Comparison of ENCODE assay signal across 10 mouse cellular contexts in genomic region chr11:100967881-100968420, GRCm38 (mm10). TPM values are rescaled to one million over a fixed set of nuclear protein-coding genes. Genes with fewer than 3 reads are reported as not detected.
A peak's percentile ranks its signal among the peaks of the same experiment; 100 is the strongest.
DNase-seq lines count a peak whose midpoint lies in the region; ATAC-seq and TF ChIP-seq lines count a peak whose summit lies in the region.
"Had no signal": no experiment of that assay in that cellular context is flagged by ENCODE, and none has a peak within 500 bp of the region (broad histone marks: within the 10 kb centered on the region; RNA-seq: fewer than 3 reads in every experiment).

No protein-coding gene starts in this region.

- no peak overlapping the region for H3K4me3 ChIP-seq in hindbrain, embryonic 15.5 days
- no peak overlapping the region for H3K4me3 ChIP-seq in hindbrain, embryonic 14.5 days (replicated peaks; ENCODE audit: low read length)
- H3K4me3 ChIP-seq in midbrain, embryonic 11.5 days (ENCODE audit: low read depth, low read length): no peak overlapping the region
- H3K4me3 ChIP-seq in midbrain, embryonic 10.5 days: no peak overlapping the region
- peak overlapping the region; percentile 73 for H3K4me3 ChIP-seq in heart, postnatal 0 days (ENCODE audit: low read depth, low read length)
- peak overlapping the region; percentile 70 for H3K4me3 ChIP-seq in stomach, embryonic 14.5 days (ENCODE audit: low read depth, low read length)

- H3K9ac ChIP-seq in hindbrain, embryonic 15.5 days: no peak overlapping the region
- H3K9ac ChIP-seq in hindbrain, embryonic 14.5 days: no peak overlapping the region
- H3K9ac ChIP-seq in midbrain, embryonic 11.5 days (ENCODE audit: low read length): no peak overlapping the region
- H3K9ac ChIP-seq in heart, postnatal 0 days (replicated peaks; ENCODE audit: low read depth, low read length): peak overlapping the region; percentile 97
- 0 out of 2 replicates have a peak overlapping the region, but pooled peaks have one; percentile 11 for H3K9ac ChIP-seq in stomach, embryonic 14.5 days (replicated peaks; ENCODE audit: low read depth, low read length)

- TF ChIP-seq EP300 in heart, postnatal 0 days (IDR thresholded peaks at IDR 0.05; ENCODE audit: low read depth): no peak

- H3K4me1 ChIP-seq in hindbrain, embryonic 15.5 days (replicated peaks): peaks cover 18% of the 10 kb centered on the region
- H3K4me1 ChIP-seq in hindbrain, embryonic 14.5 days (replicated peaks; ENCODE audit: control insufficient read depth, insufficient read depth, low read length): no peaks in the 10 kb centered on the region; the same call in 1 of the 2 replicates
- peaks cover 9% of the 10 kb centered on the region; the same call in 1 of the 2 replicates for H3K4me1 ChIP-seq in midbrain, embryonic 11.5 days (ENCODE audit: control insufficient read depth, insufficient read depth, low read length)
- H3K4me1 ChIP-seq in midbrain, embryonic 10.5 days: peaks cover 20% of the 10 kb centered on the region
- peaks cover 53% of the 10 kb centered on the region for H3K4me1 ChIP-seq in heart, postnatal 0 days (ENCODE audit: control insufficient read depth, insufficient read depth)
- H3K4me1 ChIP-seq in stomach, embryonic 14.5 days (ENCODE audit: control insufficient read depth, insufficient read depth, low read length): peaks cover 42% of the 10 kb centered on the region

- DNase-seq in hindbrain, embryonic 14.5 days (ENCODE audit: low spot score): no peak
- DNase-seq in midbrain, embryonic 11.5 days (ENCODE audit: low spot score, missing footprints): peak; percentile 82
- DNase-seq in midbrain, embryonic 10.5 days (ENCODE audit: low spot score): no peak
- DNase-seq in heart, postnatal 0 days (ENCODE audit: low spot score): no peak
- no peak for DNase-seq in frontal cortex, adult 2 months (ENCODE audit: extremely low spot score in 1 of 2, low spot score in 1 of 2)
- DNase-seq in spleen, postnatal 10 days (ENCODE audit: low spot score in 2 of 2): no peak
- DNase-seq: cerebellum, adult 18-20 months had no signal

- no peak for ATAC-seq in hindbrain, embryonic 15.5 days (ENCODE audit: low FRiP score, low read depth)
- no peak for ATAC-seq in hindbrain, embryonic 14.5 days (ENCODE audit: low FRiP score)
- ATAC-seq in midbrain, embryonic 11.5 days (ENCODE audit: low FRiP score): no peak
- no peak for ATAC-seq in heart, postnatal 0 days (ENCODE audit: insufficient read depth, low read depth)
- ATAC-seq in stomach, embryonic 14.5 days (ENCODE audit: insufficient number of reproducible peaks, insufficient read depth, low FRiP score, low read depth): no peak

- H3K36me3 ChIP-seq in hindbrain, embryonic 15.5 days: no peaks in the 10 kb centered on the region
- no peaks in the 10 kb centered on the region for H3K36me3 ChIP-seq in hindbrain, embryonic 14.5 days (replicated peaks; ENCODE audit: control insufficient read depth, insufficient read depth)
- no peaks in the 10 kb centered on the region for H3K36me3 ChIP-seq in midbrain, embryonic 11.5 days (ENCODE audit: control insufficient read depth, insufficient read depth, low read length)
- H3K36me3 ChIP-seq in midbrain, embryonic 10.5 days: no peaks in the 10 kb centered on the region
- peaks cover 19% of the 10 kb centered on the region for H3K36me3 ChIP-seq in heart, postnatal 0 days (replicated peaks; ENCODE audit: control insufficient read depth, insufficient read depth, low read length)
- no peaks in the 10 kb centered on the region; the same call in 1 of the 2 replicates for H3K36me3 ChIP-seq in stomach, embryonic 14.5 days (ENCODE audit: control insufficient read depth, insufficient read depth, low read length)

- no peaks in the 10 kb centered on the region for H3K9me3 ChIP-seq in hindbrain, embryonic 15.5 days
- H3K9me3 ChIP-seq in hindbrain, embryonic 14.5 days (ENCODE audit: control insufficient read depth, low read length): no peaks in the 10 kb centered on the region
- no peaks in the 10 kb centered on the region for H3K9me3 ChIP-seq in midbrain, embryonic 11.5 days (ENCODE audit: control insufficient read depth, low read length)
- no peaks in the 10 kb centered on the region for H3K9me3 ChIP-seq in midbrain, embryonic 10.5 days (replicated peaks)
- no peaks in the 10 kb centered on the region for H3K9me3 ChIP-seq in heart, postnatal 0 days (replicated peaks; ENCODE audit: control insufficient read depth, low read length)
- no peaks in the 10 kb centered on the region for H3K9me3 ChIP-seq in stomach, embryonic 14.5 days (ENCODE audit: control insufficient read depth, low read depth, low read length)

- peaks cover 64% of the 10 kb centered on the region for H3K27me3 ChIP-seq in hindbrain, embryonic 15.5 days
- H3K27me3 ChIP-seq in hindbrain, embryonic 14.5 days (ENCODE audit: control insufficient read depth, insufficient read depth, low read length): peaks cover 61% of the 10 kb centered on the region
- peaks cover 46% of the 10 kb centered on the region for H3K27me3 ChIP-seq in midbrain, embryonic 11.5 days (ENCODE audit: control insufficient read depth, insufficient read depth, low read length)
- H3K27me3 ChIP-seq in midbrain, embryonic 10.5 days (ENCODE audit: low read depth, poor library complexity, severe bottlenecking): peaks cover 96% of the 10 kb centered on the region
- H3K27me3 ChIP-seq in heart, postnatal 0 days (ENCODE audit: control insufficient read depth, insufficient read depth, low read length): no peaks in the 10 kb centered on the region
- H3K27me3 ChIP-seq in stomach, embryonic 14.5 days (ENCODE audit: control insufficient read depth, insufficient read depth, low read length): no peaks in the 10 kb centered on the region

- no peak overlapping the region for H3K27ac ChIP-seq in hindbrain, embryonic 15.5 days (replicated peaks)
- no peak overlapping the region for H3K27ac ChIP-seq in hindbrain, embryonic 14.5 days
- no peak overlapping the region for H3K27ac ChIP-seq in midbrain, embryonic 11.5 days (ENCODE audit: low read depth, low read length)
- no peak overlapping the region for H3K27ac ChIP-seq in midbrain, embryonic 10.5 days (replicated peaks)
- peak overlapping the region; percentile 98 for H3K27ac ChIP-seq in heart, postnatal 0 days (ENCODE audit: low read depth)
- no peak overlapping the region for H3K27ac ChIP-seq in stomach, embryonic 14.5 days (ENCODE audit: low read length)
- H3K27ac ChIP-seq: macrophage had no signal

- WGBS in hindbrain, embryonic 15.5 days: 89% methylated on average over 5 of the region's 5 CpGs
- whole genome bisulfite sequencing in hindbrain, embryonic 14.5 days: 89% methylated on average over 5 of the region's 5 CpGs
- 89% methylated on average over 5 of the region's 5 CpGs for WGBS in midbrain, embryonic 11.5 days
- 84% methylated on average over 5 of the region's 5 CpGs for WGBS in midbrain, embryonic 10.5 days
- 33% methylated on average over 5 of the region's 5 CpGs for WGBS in heart, postnatal 0 days
- WGBS in stomach, embryonic 14.5 days: 83% methylated on average over 5 of the region's 5 CpGs

- no peak for TF ChIP-seq CTCF in heart, postnatal 0 days (IDR thresholded peaks at IDR 0.05; ENCODE audit: low read depth)

- 0 out of 2 replicates have a peak overlapping the region, but pooled peaks have one; percentile 53 for H3K4me2 ChIP-seq in hindbrain, embryonic 15.5 days
- H3K4me2 ChIP-seq in hindbrain, embryonic 14.5 days (replicated peaks): no peak overlapping the region
- H3K4me2 ChIP-seq in midbrain, embryonic 11.5 days: no peak overlapping the region
- H3K4me2 ChIP-seq in heart, postnatal 0 days (ENCODE audit: low read depth, low read length): peak overlapping the region; percentile 72
- peak overlapping the region; percentile 74 for H3K4me2 ChIP-seq in stomach, embryonic 14.5 days (replicated peaks; ENCODE audit: low read depth, low read length)

RNA-seq across cellular contexts. Expression of gene Cavin1, which starts 2.7 kb away (rescaled TPM):
- polyA plus RNA-seq in hindbrain, embryonic 15.5 days (2015; fragmentation: Nextera tagmentation; extraction: Ambion mirVana): 47.2 and 50.1 TPM in 2 replicates
- polyA plus RNA-seq in hindbrain, embryonic 14.5 days (2014; fragmentation: Nextera tagmentation; extraction: Ambion mirVana): 20.1 and 21.1 TPM in 2 replicates
- 12.5 and 14.8 TPM in 2 replicates for polyA plus RNA-seq in midbrain, embryonic 11.5 days (2014; fragmentation: Nextera tagmentation; extraction: Ambion mirVana)
- 16.7 and 21.8 TPM in 2 replicates for polyA plus RNA-seq in midbrain, embryonic 10.5 days (2016; fragmentation: Nextera tagmentation; extraction: Ambion mirVana)
- total RNA-seq in heart, postnatal 0 days (2014; rRNA removed; ENCODE audit: low replicate concordance): 274 and 305 TPM in 2 replicates
- 401 and 442 TPM in 2 replicates for polyA plus RNA-seq in heart, postnatal 0 days (2015; fragmentation: Nextera tagmentation; extraction: Ambion mirVana)
- polyA plus RNA-seq in stomach, embryonic 14.5 days (2014; fragmentation: Nextera tagmentation; extraction: Ambion mirVana): 136 and 158 TPM in 2 replicates
- polyA plus RNA-seq in frontal cortex, adult 2 months (2012; rRNA removed): 20.9 and 21.0 TPM in 2 replicates

RNA-seq across cellular contexts. Expression of gene Stat3, which starts 28.6 kb away (rescaled TPM):
- polyA plus RNA-seq in hindbrain, embryonic 15.5 days (2015; fragmentation: Nextera tagmentation; extraction: Ambion mirVana): 46.0 and 48.4 TPM in 2 replicates
- polyA plus RNA-seq in hindbrain, embryonic 14.5 days (2014; fragmentation: Nextera tagmentation; extraction: Ambion mirVana): 49.1 and 50.6 TPM in 2 replicates
- 22.8 and 24.0 TPM in 2 replicates for polyA plus RNA-seq in midbrain, embryonic 11.5 days (2014; fragmentation: Nextera tagmentation; extraction: Ambion mirVana)
- 16.9 and 20.4 TPM in 2 replicates for polyA plus RNA-seq in midbrain, embryonic 10.5 days (2016; fragmentation: Nextera tagmentation; extraction: Ambion mirVana)
- 105 and 128 TPM in 2 replicates for total RNA-seq in heart, postnatal 0 days (2014; rRNA removed; ENCODE audit: low replicate concordance)
- 53.5 and 65.7 TPM in 2 replicates for polyA plus RNA-seq in heart, postnatal 0 days (2015; fragmentation: Nextera tagmentation; extraction: Ambion mirVana)
- polyA plus RNA-seq in stomach, embryonic 14.5 days (2014; fragmentation: Nextera tagmentation; extraction: Ambion mirVana): 43.5 and 44.8 TPM in 2 replicates
- polyA plus RNA-seq in frontal cortex, adult 2 months (2012; rRNA removed): 49.1 TPM in 2 replicates

RNA-seq across cellular contexts. Expression of gene Atp6v0a1, which starts 41.3 kb away (rescaled TPM):
- 147 and 157 TPM in 2 replicates for polyA plus RNA-seq in hindbrain, embryonic 15.5 days (2015; fragmentation: Nextera tagmentation; extraction: Ambion mirVana)
- polyA plus RNA-seq in hindbrain, embryonic 14.5 days (2014; fragmentation: Nextera tagmentation; extraction: Ambion mirVana): 143 and 152 TPM in 2 replicates
- 42.5 and 45.9 TPM in 2 replicates for polyA plus RNA-seq in midbrain, embryonic 11.5 days (2014; fragmentation: Nextera tagmentation; extraction: Ambion mirVana)
- polyA plus RNA-seq in midbrain, embryonic 10.5 days (2016; fragmentation: Nextera tagmentation; extraction: Ambion mirVana): 33.9 and 43.9 TPM in 2 replicates
- 57.0 and 57.1 TPM in 2 replicates for total RNA-seq in heart, postnatal 0 days (2014; rRNA removed; ENCODE audit: low replicate concordance)
- polyA plus RNA-seq in heart, postnatal 0 days (2015; fragmentation: Nextera tagmentation; extraction: Ambion mirVana): 49.2 and 50.3 TPM in 2 replicates
- polyA plus RNA-seq in stomach, embryonic 14.5 days (2014; fragmentation: Nextera tagmentation; extraction: Ambion mirVana): 38.4 and 42.0 TPM in 2 replicates
- polyA plus RNA-seq in frontal cortex, adult 2 months (2012; rRNA removed): 312 and 317 TPM in 2 replicates

Comparison
In these comparisons a context has a peak if more than half of its experiments do, and no peak if none do; other contexts are left out.
1. H3K4me2 ChIP-seq: peak in hindbrain, embryonic 15.5 days (single experiment), heart, postnatal 0 days (single experiment) and stomach, embryonic 14.5 days (single experiment); none in hindbrain, embryonic 14.5 days (single experiment) and midbrain, embryonic 11.5 days (single experiment).
2. H3K4me3 ChIP-seq: peak in heart, postnatal 0 days (single experiment) and stomach, embryonic 14.5 days (single experiment); none in hindbrain, embryonic 15.5 days (single experiment), hindbrain, embryonic 14.5 days (single experiment), midbrain, embryonic 11.5 days (single experiment) and midbrain, embryonic 10.5 days (single experiment).
3. H3K9ac ChIP-seq: peak in heart, postnatal 0 days (single experiment) and stomach, embryonic 14.5 days (single experiment); none in hindbrain, embryonic 15.5 days (single experiment), hindbrain, embryonic 14.5 days (single experiment) and midbrain, embryonic 11.5 days (single experiment).